Mouse (Mus musculus) lung, postnatal 0 days (tissue): ENCODE data around the gene Rtp2.

Source experiments
- CTCF ChIP-seq: IDR thresholded peaks from 2 replicates; pipeline ENCODE4 v1.5.1; 2016; ENCODE audit warnings: antibody characterized with exemption, mild to moderate bottlenecking
- EP300 ChIP-seq: IDR thresholded peaks from 2 replicates; pipeline ENCODE4 v1.6.1; 2016; ENCODE audit warnings: antibody characterized with exemption, mild to moderate bottlenecking, control low read depth

GRCm38 (mm10) chr16:23895135-23895534 is 37.1 kb downstream of the Rtp2 start:
- no peak for TF ChIP-seq CTCF
- TF ChIP-seq EP300, result no peak
